Mouse (Mus musculus): ENCODE results near the gene Krtap4-13. TPM values are rescaled to one million over a fixed set of nuclear protein-coding genes. Genes with fewer than 3 reads are reported as not detected.

Krtap4-13 gene
- polyA plus RNA-seq (2012; rRNA removed; ENCODE audit: low replicate concordance): not detected in 2 replicates

DNA sequence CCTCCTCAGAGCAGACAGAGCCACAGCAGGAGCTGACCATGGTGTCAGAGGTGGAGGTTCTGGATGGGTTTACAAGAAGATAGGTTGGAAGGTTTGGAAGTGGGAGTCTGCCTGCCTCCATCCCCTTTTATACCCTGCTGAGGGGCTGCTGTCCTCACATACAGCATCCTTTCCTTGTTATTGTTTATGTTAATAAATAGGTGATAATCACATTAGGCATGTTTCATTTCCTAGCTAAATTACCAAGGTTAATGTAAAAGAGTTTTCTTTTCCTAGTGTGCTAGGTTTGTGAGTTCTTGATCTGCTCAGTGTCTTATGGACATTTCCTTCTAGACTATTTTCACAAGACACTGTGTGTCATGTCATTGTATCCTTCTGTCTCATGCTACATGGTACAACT is at the start of gene Krtap4-13:
Gene Krtap4-13 (minus strand): TSS at position 101 of the 400 bp plus-strand sequence.

GRCm38 (mm10) chr11:99857617-99858016 is 47.9 kb upstream of the Krtap4-13 start, which contains the start of gene Gm11568:
TSS of gene Gm11568 (plus strand) at chr11:99857917.

DNA sequence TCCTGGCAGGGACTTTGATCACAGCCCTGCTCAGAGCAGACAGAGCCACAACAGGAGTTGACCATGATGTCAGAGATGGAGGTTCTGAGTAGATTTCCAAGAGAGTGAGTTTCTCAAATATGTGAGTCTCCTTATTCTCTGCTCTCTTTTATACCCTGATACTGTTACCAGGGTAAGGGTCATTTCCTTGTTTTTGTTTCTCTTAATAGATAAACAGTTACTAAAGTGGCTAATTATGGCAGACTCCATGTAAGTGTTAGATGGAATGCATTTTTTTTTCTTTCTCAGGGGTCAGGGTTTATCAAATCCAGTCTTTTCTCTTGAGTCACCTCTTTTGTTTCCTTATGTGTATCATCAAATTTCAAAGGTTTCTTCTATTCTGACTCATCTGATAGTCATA is 41.8 kb upstream of the Krtap4-13 start, which contains the start of gene Krtap4-16:
Gene Krtap4-16 (minus strand): TSS at position 101 of the 400 bp plus-strand sequence.

DNA sequence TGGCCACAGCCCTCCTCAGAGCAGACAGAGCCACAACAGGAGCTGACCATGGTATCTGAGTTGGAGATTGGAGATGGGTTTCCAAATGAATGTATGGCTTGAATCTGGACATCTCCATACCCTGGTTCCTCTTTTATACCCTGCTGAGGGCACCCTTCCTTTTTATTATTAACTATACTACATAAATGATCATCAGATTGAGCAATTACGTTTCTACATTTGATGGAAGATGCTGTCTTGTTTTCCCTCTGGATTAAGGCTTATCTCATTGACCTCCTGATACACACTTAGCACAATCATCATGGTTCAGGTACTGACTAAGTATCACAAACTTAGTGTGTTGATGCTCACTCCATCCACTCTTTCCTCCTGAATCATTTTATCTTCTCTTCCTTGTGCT is 28.3 kb upstream of the Krtap4-13 start, which contains the start of gene 2300003K06Rik:
Gene 2300003K06Rik (minus strand): TSS at position 101 of the 400 bp plus-strand sequence.

GRCm38 (mm10) chr11:99815566-99815965 is 5.9 kb upstream of the Krtap4-13 start, which contains the start of gene Gm11564:
TSS of gene Gm11564 (minus strand) at chr11:99815666.

DNA sequence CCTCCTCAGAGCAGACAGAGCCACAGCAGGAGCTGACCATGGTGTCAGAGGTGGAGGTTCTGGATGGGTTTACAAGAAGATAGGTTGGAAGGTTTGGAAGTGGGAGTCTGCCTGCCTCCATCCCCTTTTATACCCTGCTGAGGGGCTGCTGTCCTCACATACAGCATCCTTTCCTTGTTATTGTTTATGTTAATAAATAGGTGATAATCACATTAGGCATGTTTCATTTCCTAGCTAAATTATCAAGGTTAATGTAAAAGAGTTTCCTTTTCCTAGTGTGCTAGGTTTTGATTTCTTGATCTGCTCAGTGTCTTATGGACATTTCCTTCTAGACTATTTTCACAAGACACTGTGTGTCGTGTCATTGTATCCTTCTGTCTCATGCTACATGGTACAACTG is 5.3 kb downstream of the Krtap4-13 start, which contains the start of gene Gm11554:
Gene Gm11554 (minus strand): TSS at position 101 of the 400 bp plus-strand sequence.

DNA sequence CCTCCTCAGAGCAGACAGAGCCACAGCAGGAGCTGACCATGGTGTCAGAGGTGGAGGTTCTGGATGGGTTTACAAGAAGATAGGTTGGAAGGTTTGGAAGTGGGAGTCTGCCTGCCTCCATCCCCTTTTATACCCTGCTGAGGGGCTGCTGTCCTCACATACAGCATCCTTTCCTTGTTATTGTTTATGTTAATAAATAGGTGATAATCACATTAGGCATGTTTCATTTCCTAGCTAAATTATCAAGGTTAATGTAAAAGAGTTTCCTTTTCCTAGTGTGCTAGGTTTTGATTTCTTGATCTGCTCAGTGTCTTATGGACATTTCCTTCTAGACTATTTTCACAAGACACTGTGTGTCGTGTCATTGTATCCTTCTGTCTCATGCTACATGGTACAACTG is 10.9 kb downstream of the Krtap4-13 start, which contains the start of gene Gm11569:
Gene Gm11569 (minus strand): TSS at position 101 of the 400 bp plus-strand sequence.

GRCm38 (mm10) chr11:99793367-99793766 is 16.3 kb downstream of the Krtap4-13 start, which contains the start of gene Gm11596:
TSS of gene Gm11596 (minus strand) at chr11:99793467.

DNA sequence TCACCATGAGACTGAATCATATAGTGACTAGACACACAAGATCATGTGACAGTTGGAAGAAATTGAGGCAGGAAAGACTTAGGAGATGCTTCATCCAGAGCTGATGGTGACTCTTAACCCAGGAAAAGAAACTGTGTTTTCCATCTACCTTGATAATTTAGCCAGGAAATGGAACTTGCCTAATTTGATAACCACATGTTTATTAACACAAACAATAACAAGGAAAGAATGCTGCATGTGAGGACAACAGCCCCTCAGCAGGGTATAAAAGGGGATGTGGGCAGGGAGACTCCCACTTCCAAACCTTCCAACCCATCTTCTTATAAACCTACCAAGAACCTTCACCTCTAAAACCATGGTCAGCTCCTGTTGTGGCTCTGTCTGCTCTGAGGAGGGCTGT is 24.8 kb downstream of the Krtap4-13 start, which contains the start of gene Krtap4-9:
Gene Krtap4-9 (plus strand): TSS at position 301 of the 400 bp plus-strand sequence.

DNA sequence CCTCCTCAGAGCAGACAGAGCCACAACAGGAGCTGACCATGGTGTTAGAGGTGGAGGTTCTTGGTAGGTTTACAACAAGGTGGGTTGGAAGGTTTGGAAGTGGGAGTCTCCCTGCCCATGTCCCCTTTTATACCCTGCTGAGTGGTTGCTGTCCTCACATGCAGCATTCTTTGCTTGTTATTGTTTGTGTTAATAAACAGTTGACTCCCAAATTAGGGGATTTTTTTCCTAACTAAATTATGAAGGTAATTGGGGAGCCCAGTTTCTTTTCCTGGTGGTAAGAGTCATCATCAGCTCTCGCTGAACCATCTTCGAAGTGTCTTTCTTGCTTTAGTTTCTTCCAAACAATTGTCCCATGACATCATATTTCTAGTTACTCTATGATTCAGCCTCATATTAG is 29.1 kb downstream of the Krtap4-13 start, which contains the start of gene Krtap4-8:
Gene Krtap4-8 (minus strand): TSS at position 101 of the 400 bp plus-strand sequence.

GRCm38 (mm10) chr11:99772813-99773212 is 36.9 kb downstream of the Krtap4-13 start, which contains the start of gene Gm11595:
TSS of gene Gm11595 (minus strand) at chr11:99772913.

Other genes with a start within 250 kb of the Krtap4-13 start
- 0.21 TPM in 1 of 2 replicates, not detected in the other for gene Krtap3-1, start 243.3 kb downstream of the Krtap4-13 start, polyA plus RNA-seq (2012; rRNA removed; ENCODE audit: low replicate concordance)
- not detected in 2 replicates for gene Krtap1-5, start 228.9 kb downstream of the Krtap4-13 start, polyA plus RNA-seq (2012; rRNA removed; ENCODE audit: low replicate concordance)
- gene Krtap1-4, start 226.2 kb downstream of the Krtap4-13 start, polyA plus RNA-seq (2012; rRNA removed; ENCODE audit: low replicate concordance): not detected in 2 replicates
- not detected in 2 replicates for gene Krtap1-3, start 218.6 kb downstream of the Krtap4-13 start, polyA plus RNA-seq (2012; rRNA removed; ENCODE audit: low replicate concordance)
- gene Krtap9-3, start 211.8 kb downstream of the Krtap4-13 start, polyA plus RNA-seq (2012; rRNA removed; ENCODE audit: low replicate concordance): not detected in 2 replicates
- not detected in 2 replicates for gene Gm11938, start 206.6 kb downstream of the Krtap4-13 start, polyA plus RNA-seq (2012; rRNA removed; ENCODE audit: low replicate concordance)
- not detected in 2 replicates for gene Gm11937, start 199.7 kb downstream of the Krtap4-13 start, polyA plus RNA-seq (2012; rRNA removed; ENCODE audit: low replicate concordance)
- 0.27 TPM in 1 of 2 replicates, not detected in the other for gene Krtap2-4, start 195.0 kb downstream of the Krtap4-13 start, polyA plus RNA-seq (2012; rRNA removed; ENCODE audit: low replicate concordance)
- not detected in 2 replicates for gene Gm11562, start 189.5 kb downstream of the Krtap4-13 start, polyA plus RNA-seq (2012; rRNA removed; ENCODE audit: low replicate concordance)
- gene Krtap4-1, start 181.7 kb downstream of the Krtap4-13 start, polyA plus RNA-seq (2012; rRNA removed; ENCODE audit: low replicate concordance): not detected in 2 replicates
- not detected in 2 replicates for gene Krtap4-2, start 174.8 kb downstream of the Krtap4-13 start, polyA plus RNA-seq (2012; rRNA removed; ENCODE audit: low replicate concordance)
- not detected in 2 replicates for gene Krtap4-7, start 165.8 kb downstream of the Krtap4-13 start, polyA plus RNA-seq (2012; rRNA removed; ENCODE audit: low replicate concordance)
- gene Gm11555, start 159.7 kb downstream of the Krtap4-13 start, polyA plus RNA-seq (2012; rRNA removed; ENCODE audit: low replicate concordance): not detected in 2 replicates
- gene Gm11563, start 150.9 kb downstream of the Krtap4-13 start, polyA plus RNA-seq (2012; rRNA removed; ENCODE audit: low replicate concordance): not detected in 2 replicates
- not detected in 2 replicates for gene Krtap4-6, start 143.9 kb downstream of the Krtap4-13 start, polyA plus RNA-seq (2012; rRNA removed; ENCODE audit: low replicate concordance)
- gene Gm14190, start 119.2 kb downstream of the Krtap4-13 start, polyA plus RNA-seq (2012; rRNA removed; ENCODE audit: low replicate concordance): not detected in 2 replicates
- not detected in 2 replicates for gene Gm14180, start 75.6 kb downstream of the Krtap4-13 start, polyA plus RNA-seq (2012; rRNA removed; ENCODE audit: low replicate concordance)
- gene Gm11595, start 37.0 kb downstream of the Krtap4-13 start, polyA plus RNA-seq (2012; rRNA removed; ENCODE audit: low replicate concordance): not detected in 2 replicates
- gene Krtap4-8, start 29.2 kb downstream of the Krtap4-13 start, polyA plus RNA-seq (2012; rRNA removed; ENCODE audit: low replicate concordance): not detected in 2 replicates
- gene Krtap4-9, start 24.7 kb downstream of the Krtap4-13 start, polyA plus RNA-seq (2012; rRNA removed; ENCODE audit: low replicate concordance): not detected in 2 replicates
- gene Gm11596, start 16.4 kb downstream of the Krtap4-13 start, polyA plus RNA-seq (2012; rRNA removed; ENCODE audit: low replicate concordance): not detected in 2 replicates
- not detected in 2 replicates for gene Gm11569, start 11.0 kb downstream of the Krtap4-13 start, polyA plus RNA-seq (2012; rRNA removed; ENCODE audit: low replicate concordance)
- not detected in 2 replicates for gene Gm11554, start 5.4 kb downstream of the Krtap4-13 start, polyA plus RNA-seq (2012; rRNA removed; ENCODE audit: low replicate concordance)
- not detected in 2 replicates for gene Gm11564, start 5.8 kb upstream of the Krtap4-13 start, polyA plus RNA-seq (2012; rRNA removed; ENCODE audit: low replicate concordance)
- gene 2300003K06Rik, start 28.2 kb upstream of the Krtap4-13 start, polyA plus RNA-seq (2012; rRNA removed; ENCODE audit: low replicate concordance): not detected in 2 replicates
- gene Krtap4-16, start 41.7 kb upstream of the Krtap4-13 start, polyA plus RNA-seq (2012; rRNA removed; ENCODE audit: low replicate concordance): 1.4 TPM in 1 of 2 replicates, not detected in the other
- not detected in 2 replicates for gene Gm11568, start 48.0 kb upstream of the Krtap4-13 start, polyA plus RNA-seq (2012; rRNA removed; ENCODE audit: low replicate concordance)
- not detected in 2 replicates for gene Gm11559, start 54.6 kb upstream of the Krtap4-13 start, polyA plus RNA-seq (2012; rRNA removed; ENCODE audit: low replicate concordance)
- not detected in 2 replicates for gene Krtap9-1, start 63.5 kb upstream of the Krtap4-13 start, polyA plus RNA-seq (2012; rRNA removed; ENCODE audit: low replicate concordance)
- not detected in 2 replicates for gene Gm11567, start 69.3 kb upstream of the Krtap4-13 start, polyA plus RNA-seq (2012; rRNA removed; ENCODE audit: low replicate concordance)
- gene Krtap31-1, start 98.0 kb upstream of the Krtap4-13 start, polyA plus RNA-seq (2012; rRNA removed; ENCODE audit: low replicate concordance): not detected in 2 replicates
- not detected in 2 replicates for gene Gm11565, start 104.9 kb upstream of the Krtap4-13 start, polyA plus RNA-seq (2012; rRNA removed; ENCODE audit: low replicate concordance)
- gene Krtap31-2, start 126.4 kb upstream of the Krtap4-13 start, polyA plus RNA-seq (2012; rRNA removed; ENCODE audit: low replicate concordance): not detected in 2 replicates
- not detected in 2 replicates for gene Krtap9-5, start 138.6 kb upstream of the Krtap4-13 start, polyA plus RNA-seq (2012; rRNA removed; ENCODE audit: low replicate concordance)
- not detected in 2 replicates for gene Krtap29-1, start 169.2 kb upstream of the Krtap4-13 start, polyA plus RNA-seq (2012; rRNA removed; ENCODE audit: low replicate concordance)
- not detected in 2 replicates for gene Krtap16-1, start 176.7 kb upstream of the Krtap4-13 start, polyA plus RNA-seq (2012; rRNA removed; ENCODE audit: low replicate concordance)
- gene Krtap17-1, start 184.1 kb upstream of the Krtap4-13 start, polyA plus RNA-seq (2012; rRNA removed; ENCODE audit: low replicate concordance): not detected in 2 replicates
- gene Krt33a, start 206.3 kb upstream of the Krtap4-13 start, polyA plus RNA-seq (2012; rRNA removed; ENCODE audit: low replicate concordance): not detected in 2 replicates
- not detected in 2 replicates for gene Krt33b, start 220.0 kb upstream of the Krtap4-13 start, polyA plus RNA-seq (2012; rRNA removed; ENCODE audit: low replicate concordance)
- not detected in 2 replicates for gene Krt34, start 231.7 kb upstream of the Krtap4-13 start, polyA plus RNA-seq (2012; rRNA removed; ENCODE audit: low replicate concordance)
- gene Krt31, start 240.7 kb upstream of the Krtap4-13 start, polyA plus RNA-seq (2012; rRNA removed; ENCODE audit: low replicate concordance): 0.09 and 0.17 TPM in 2 replicates

Data from duodenum, adult 2 months (tissue).